Mouse (Mus musculus) limb, embryonic 11.5 days (tissue): ENCODE results near the gene Sox15. TPM values are rescaled to one million over a fixed set of nuclear protein-coding genes. Genes with fewer than 3 reads are reported as not detected.

Source experiments
- ATAC-seq: fragments of 200-750 bp; cut with Nextera tagmentation; 2 replicates; pipeline ENCODE4 v1.8.0; 2017; ENCODE audit warnings: low read depth; ENCODE audit not compliant: insufficient number of reproducible peaks, low FRiP score, low TSS enrichment
- DNase-seq: peaks from one replicate; pipeline ENCODE4 v3.0.0-alpha.2; 2015; ENCODE audit warnings: low spot score
- H3K27ac ChIP-seq: fragments of 300-500 bp; sonication (generic); replicated peaks from 2 replicates; pipeline ENCODE4 v1.5.1; 2014; ENCODE audit warnings: low read depth, mild to moderate bottlenecking, low read length
- H3K27me3 ChIP-seq: fragments of 300-500 bp; sonication (generic); 2 replicates; pipeline ENCODE4 v1.6.1; 2014; ENCODE audit warnings: mild to moderate bottlenecking, low read length, mixed read lengths; ENCODE audit not compliant: control insufficient read depth, insufficient read depth
- H3K36me3 ChIP-seq: fragments of 300-500 bp; sonication (generic); 2 replicates; pipeline ENCODE4 v1.6.1; 2014; ENCODE audit warnings: mild to moderate bottlenecking, low read length, moderate library complexity, mixed read lengths; ENCODE audit not compliant: control insufficient read depth, insufficient read depth
- H3K4me1 ChIP-seq: fragments of 300-500 bp; sonication (generic); 2 replicates; pipeline ENCODE4 v1.6.1; 2014; ENCODE audit warnings: low read length, mixed read lengths; ENCODE audit not compliant: control insufficient read depth, insufficient read depth
- H3K4me2 ChIP-seq: fragments of 300-500 bp; sonication (generic); 2 replicates; pipeline ENCODE4 v1.6.1; 2014; ENCODE audit warnings: low read depth, mild to moderate bottlenecking, moderate library complexity; ENCODE audit not compliant: severe bottlenecking
- H3K4me3 ChIP-seq: fragments of 300-500 bp; sonication (generic); 2 replicates; pipeline ENCODE4 v1.5.1; 2014; ENCODE audit warnings: low read depth, low read length
- H3K9ac ChIP-seq: fragments of 300-500 bp; sonication (generic); 2 replicates; pipeline ENCODE4 v1.6.1; 2014; ENCODE audit warnings: mild to moderate bottlenecking, low read length
- H3K9me3 ChIP-seq: fragments of 300-500 bp; sonication (generic); 2 replicates; pipeline ENCODE4 v1.6.1; 2016; ENCODE audit warnings: low read length; ENCODE audit not compliant: control insufficient read depth
- WGBS: fragments of 180-500 bp; shearing (Covaris S2); extraction: QIAGEN DNeasy Blood & Tissue Kit; methylation state at CpG from one replicate; pipeline ENCODE4 v1.1.7; 2014; 5-methylcytosine and 5-hydroxymethylcytosine counted together
- polyA plus RNA-seq: library from polyadenylated mRNA; unstranded; fragments of >200 nt; fragmentation: Nextera tagmentation; extraction: Ambion mirVana; gene quantifications from 2 replicates; pipeline ENCODE4 v1.2.1, GENCODE M21; 2014

Sox15 gene
- polyA plus RNA-seq, 1 experiment from 2014 or later: 0.17 TPM

DNA sequence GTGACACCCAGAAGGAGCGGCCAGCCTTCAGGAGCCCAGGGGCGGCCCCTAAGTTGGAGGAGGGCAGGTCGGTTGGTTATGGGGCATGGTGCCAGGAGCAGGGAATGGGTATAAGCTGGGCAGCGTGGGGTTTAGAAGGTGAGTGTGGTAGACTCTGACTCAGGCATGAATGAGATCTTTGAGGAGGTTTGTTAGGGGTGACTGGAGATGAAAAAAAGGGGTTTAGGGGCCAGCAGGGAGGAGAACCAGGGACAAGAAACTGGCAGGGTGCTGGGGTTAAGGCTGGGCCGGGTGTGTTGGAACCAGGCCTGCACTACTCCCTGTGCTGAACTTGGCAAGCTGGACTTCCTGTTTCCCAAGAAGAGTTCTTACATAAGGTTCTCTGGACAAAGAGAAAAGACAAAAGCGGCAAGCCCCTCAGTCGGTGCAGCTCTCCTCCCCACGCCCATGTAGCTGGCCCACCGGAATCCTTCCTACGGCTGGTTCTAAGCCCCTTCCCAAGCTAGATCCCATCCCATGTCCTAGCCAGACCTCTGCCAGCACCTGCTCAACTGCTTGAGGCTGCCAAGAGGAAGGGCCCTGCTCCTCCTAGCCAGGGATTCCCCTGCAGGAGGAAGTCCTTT lies 30.5 kb downstream of the Sox15 start, which contains the start of gene Tnfsf13:
TSS of gene Tnfsf13 (minus strand) at position 259 of the 623 bp plus-strand sequence.
- no peak for DNase-seq
- no peaks in the 10 kb centered on the region for H3K9me3 ChIP-seq
- H3K4me1 ChIP-seq: 0 out of 2 replicates have a peak, but pooled peaks cover 4% of the 10 kb centered on the region
- H3K27ac ChIP-seq: no peak within 1 kb of the TSS
- H3K9ac ChIP-seq: peak within 1 kb of the TSS; percentile 32; the same call in 1 of the 2 replicates
- H3K4me3 ChIP-seq: no peak within 1 kb of the TSS
- WGBS: 83% methylated on average over 10 of the region's 10 CpGs
- H3K27me3 ChIP-seq: no peaks in the 10 kb centered on the region
- ATAC-seq: no peak
- H3K36me3 ChIP-seq: no peaks in the 10 kb centered on the region
- no peak within 1 kb of the TSS; the same call in 1 of the 2 replicates for H3K4me2 ChIP-seq

DNA sequence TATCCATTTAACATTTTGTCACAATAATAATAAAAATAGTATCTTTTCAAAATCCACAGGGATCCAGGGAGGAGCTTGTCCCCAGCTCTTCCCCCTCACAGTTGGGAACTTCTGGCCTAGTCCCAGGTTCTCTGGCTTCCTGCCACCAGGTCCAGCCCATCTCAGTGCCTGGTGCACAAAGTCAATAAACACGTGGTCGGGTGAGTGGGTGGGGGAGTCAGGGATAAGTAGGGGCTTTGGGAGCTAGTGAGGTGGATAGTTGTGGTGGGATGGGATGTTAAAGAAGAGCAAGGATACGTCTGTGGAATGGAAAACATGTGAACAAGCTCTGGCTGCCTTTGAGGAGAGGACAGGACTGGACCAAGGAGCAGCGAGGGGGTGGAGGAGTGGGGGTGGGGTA lies 31.3 kb downstream of the Sox15 start:
- Histone ChIP-seq H3K27ac (no peak overlapping the region), H3K4me1 (no peaks in the 10 kb centered on the region), H3K4me2 (no peak overlapping the region; the same call in 1 of the 2 replicates), H3K4me3 (no peak overlapping the region), H3K9me3 (no peaks in the 10 kb centered on the region), H3K36me3 (no peaks in the 10 kb centered on the region), H3K27me3 (no peaks in the 10 kb centered on the region), H3K9ac (peak overlapping the region; percentile 32; the same call in 1 of the 2 replicates)
- 20% methylated on average over 4 of the region's 4 CpGs for WGBS
- DNase-seq (no peak), ATAC-seq (no peak)

DNA sequence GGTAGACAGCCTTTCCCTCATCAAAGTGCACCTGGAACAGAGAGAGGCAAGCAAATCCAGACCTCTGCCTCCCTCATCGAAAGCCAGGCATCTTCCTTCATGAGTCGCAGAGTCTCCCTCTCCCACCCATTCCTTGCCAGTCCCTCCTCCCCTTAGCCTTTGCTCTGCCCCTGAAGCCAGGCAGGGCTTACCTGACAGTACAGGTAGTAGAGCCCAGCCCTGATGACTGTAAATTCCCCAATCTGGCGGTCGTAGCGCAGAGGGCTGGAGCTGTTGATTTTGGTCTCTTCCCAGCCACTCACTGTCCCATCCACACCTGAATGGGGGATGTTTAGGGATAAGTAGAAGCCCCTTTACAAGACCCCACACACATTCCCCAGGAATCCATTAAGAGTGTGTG lies 31.9 kb downstream of the Sox15 start:
- Histone ChIP-seq H3K36me3 (no peaks in the 10 kb centered on the region), H3K27ac (no peak overlapping the region), H3K4me2 (no peak overlapping the region), H3K27me3 (no peaks in the 10 kb centered on the region), H3K4me1 (no peaks in the 10 kb centered on the region), H3K9ac (no peak overlapping the region), H3K9me3 (no peaks in the 10 kb centered on the region), H3K4me3 (no peak overlapping the region)
- no peak for DNase-seq
- WGBS: 53% methylated on average over 5 of the region's 5 CpGs
- ATAC-seq: no peak

DNA sequence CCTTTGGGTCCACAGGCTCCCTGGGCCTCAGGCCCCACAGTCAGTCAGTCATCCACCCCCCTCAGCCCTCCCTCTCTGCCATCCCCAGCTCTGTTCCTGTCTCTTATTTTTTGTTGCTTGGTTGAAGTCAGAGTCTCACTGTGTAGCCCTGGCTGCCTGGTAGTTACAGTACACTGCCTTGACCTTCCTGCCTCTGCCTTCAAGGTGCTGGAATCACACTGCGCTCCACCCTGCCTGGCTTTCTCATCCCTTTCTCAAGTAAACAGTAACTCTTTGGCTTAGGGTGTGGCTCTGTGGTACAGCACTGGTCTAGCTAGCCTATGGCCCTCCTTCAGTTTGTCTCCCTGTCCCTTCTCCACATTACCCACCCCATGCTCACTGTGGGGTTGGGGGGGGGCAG lies 34.8 kb downstream of the Sox15 start:
- Histone ChIP-seq H3K36me3 (no peaks in the 10 kb centered on the region), H3K27me3 (no peaks in the 10 kb centered on the region), H3K4me1 (no peaks in the 10 kb centered on the region), H3K9ac (no peak overlapping the region), H3K4me2 (no peak overlapping the region), H3K27ac (no peak overlapping the region), H3K9me3 (no peaks in the 10 kb centered on the region), H3K4me3 (no peak overlapping the region)
- WGBS: 92% methylated on average over 1 of the region's 1 CpGs
- ATAC-seq: no peak
- no peak for DNase-seq

DNA sequence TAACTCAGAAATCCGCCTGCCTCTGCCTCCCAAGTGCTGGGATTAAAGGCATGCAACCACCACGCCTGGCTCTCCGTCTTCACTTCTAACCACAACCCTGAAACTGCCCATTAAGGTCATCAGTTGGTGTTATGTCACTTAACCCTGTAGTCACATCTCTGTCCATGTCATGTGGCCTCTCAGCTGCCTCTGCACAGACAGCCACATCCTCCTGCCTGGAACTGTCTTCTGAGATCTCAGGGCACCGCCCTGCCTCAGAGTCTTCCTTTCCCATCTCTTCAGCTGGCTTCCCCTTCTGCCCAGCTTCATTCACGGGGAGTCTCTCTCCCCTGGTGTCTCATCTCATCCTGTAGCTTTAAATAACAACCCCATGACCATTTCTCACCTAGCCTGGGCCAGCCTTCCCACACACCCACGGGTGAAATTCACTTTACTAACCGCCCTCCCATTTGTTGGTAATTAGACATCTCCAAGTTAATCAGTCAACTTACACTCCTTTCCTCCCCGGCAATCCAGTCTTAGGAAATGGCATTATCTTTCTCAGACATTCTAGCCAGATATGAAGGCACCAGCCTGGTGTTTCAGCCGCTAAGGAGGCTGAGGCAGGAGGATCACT lies 37.2 kb downstream of the Sox15 start:
- Histone ChIP-seq H3K36me3 (no peaks in the 10 kb centered on the region), H3K9me3 (no peaks in the 10 kb centered on the region)
- 73% methylated on average over 9 of the region's 9 CpGs for WGBS

DNA sequence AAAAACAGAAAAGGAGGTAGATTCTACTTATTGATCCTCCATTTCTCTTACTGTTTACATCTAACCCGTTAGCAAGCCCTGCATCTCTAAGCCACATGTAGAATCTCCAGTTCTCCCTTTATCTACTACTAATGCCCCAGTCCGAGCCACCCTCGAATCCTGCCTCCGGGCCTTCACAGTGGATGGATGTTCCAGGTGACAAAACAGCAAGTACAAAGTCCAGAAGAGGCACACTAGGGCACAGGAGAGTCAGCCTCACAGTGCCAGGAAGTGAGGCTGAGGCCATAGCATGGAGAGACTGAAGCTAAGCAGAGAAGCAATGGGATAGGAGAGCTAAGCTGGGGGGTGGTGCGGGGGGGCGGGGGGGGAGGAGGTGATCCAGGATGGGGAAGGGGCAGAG lies 37.7 kb downstream of the Sox15 start:
- no peak overlapping the region for H3K27ac ChIP-seq
- H3K4me1 ChIP-seq: peaks cover 10% of the 10 kb centered on the region
- 80% methylated on average over 6 of the region's 6 CpGs for WGBS
- no peaks in the 10 kb centered on the region for H3K36me3 ChIP-seq
- H3K27me3 ChIP-seq: no peaks in the 10 kb centered on the region
- no peak for ATAC-seq
- no peaks in the 10 kb centered on the region for H3K9me3 ChIP-seq
- H3K4me2 ChIP-seq: no peak overlapping the region
- no peak overlapping the region for H3K9ac ChIP-seq
- H3K4me3 ChIP-seq: no peak overlapping the region
- DNase-seq: no peak

More for the DNA sequence above, 37.2 kb downstream of the Sox15 start:
- no peak overlapping the region for H3K27ac ChIP-seq
- DNase-seq (no peak), ATAC-seq (no peak)
- no peak overlapping the region for H3K4me3 ChIP-seq
- H3K4me2 ChIP-seq: no peak overlapping the region
- peaks cover 10% of the 10 kb centered on the region for H3K4me1 ChIP-seq
- H3K27me3 ChIP-seq: no peaks in the 10 kb centered on the region
- no peak overlapping the region for H3K9ac ChIP-seq

DNA sequence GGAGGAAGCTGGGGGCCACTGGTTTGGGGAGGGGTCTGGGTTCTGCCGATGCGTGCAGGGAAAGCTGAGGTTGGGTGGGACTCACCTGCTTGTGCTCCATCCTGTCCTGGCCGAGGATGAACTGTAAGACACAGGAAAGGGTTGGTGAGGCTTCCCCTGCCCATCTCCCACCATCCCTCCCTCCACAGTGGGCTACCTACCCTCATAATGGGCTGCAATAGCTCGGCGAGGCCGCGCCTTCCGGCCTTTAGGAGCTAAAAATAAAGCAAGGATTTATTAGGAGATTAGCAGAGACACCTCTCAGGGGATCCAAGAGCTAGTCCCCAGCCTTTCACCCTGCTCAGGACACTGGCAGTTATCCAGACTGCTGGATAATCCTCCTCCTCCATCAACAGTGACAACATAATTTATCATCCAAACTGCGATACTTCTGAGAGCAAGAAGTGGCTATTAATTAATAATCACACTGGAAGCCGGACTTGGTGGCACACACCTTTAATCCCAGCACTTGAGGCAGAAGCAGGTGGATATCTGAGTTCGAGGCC lies 38.4 kb downstream of the Sox15 start:
- H3K36me3 ChIP-seq: no peaks in the 10 kb centered on the region
- H3K4me1 ChIP-seq: peaks cover 10% of the 10 kb centered on the region
- no peaks in the 10 kb centered on the region for H3K27me3 ChIP-seq
- H3K4me3 ChIP-seq: no peak overlapping the region
- ATAC-seq (no peak), DNase-seq (no peak)
- WGBS: 61% methylated on average over 11 of the region's 11 CpGs
- peak overlapping the region; percentile 12; the same call in 1 of the 2 replicates for H3K9ac ChIP-seq
- H3K4me2 ChIP-seq: no peak overlapping the region
- no peak overlapping the region for H3K27ac ChIP-seq
- H3K9me3 ChIP-seq: no peaks in the 10 kb centered on the region

DNA sequence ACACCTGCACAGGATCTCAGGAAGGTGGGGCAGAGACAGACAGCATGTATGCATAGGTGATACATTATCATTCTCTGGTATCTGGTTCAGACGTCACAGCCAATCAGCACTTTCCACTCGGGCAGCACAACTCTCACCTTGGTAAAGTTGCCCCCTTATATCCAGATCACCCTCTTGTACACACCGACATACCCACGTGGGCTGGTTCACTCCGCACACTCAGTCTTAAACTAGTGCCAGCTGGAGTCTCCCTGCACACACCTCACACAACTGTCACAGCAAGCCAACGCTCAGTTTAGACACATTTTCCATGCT lies 39.9 kb downstream of the Sox15 start:
- 0 out of 2 replicates have a peak overlapping the region, but pooled peaks have one; percentile 15 for H3K27ac ChIP-seq
- H3K4me3 ChIP-seq: peak overlapping the region; percentile 39; the same call in 1 of the 2 replicates
- H3K36me3 ChIP-seq: no peaks in the 10 kb centered on the region
- H3K27me3 ChIP-seq: no peaks in the 10 kb centered on the region
- peak overlapping the region; percentile 80 for H3K9ac ChIP-seq
- H3K9me3 ChIP-seq: no peaks in the 10 kb centered on the region
- peaks cover 10% of the 10 kb centered on the region for H3K4me1 ChIP-seq
- no peak for DNase-seq
- H3K4me2 ChIP-seq: peak overlapping the region; percentile 88; the same call in 1 of the 2 replicates
- ATAC-seq: 0 out of 2 replicates have a peak, but pooled peaks have one; percentile 4
- WGBS: 29% methylated on average over 6 of the region's 6 CpGs
